Mouse (Mus musculus) cortical plate, adult 2 months (tissue): ENCODE data around the gene Lsamp.

ENCODE experiments used
- CTCF ChIP-seq: fragments of 200-500 bp; IDR thresholded peaks from 2 replicates; pipeline ENCODE4 v1.5.1; 2011; ENCODE audit warnings: mild to moderate bottlenecking, control low read depth, low read length; ENCODE audit not compliant: insufficient read depth; ENCODE audit errors: extremely low read depth
- POLR2A ChIP-seq: fragments of 200-500 bp; IDR thresholded peaks from 2 replicates; pipeline ENCODE4 v1.6.1; 2011; ENCODE audit warnings: mild to moderate bottlenecking, low read length, control low read depth; ENCODE audit not compliant: insufficient read depth; ENCODE audit errors: extremely low read depth

- TF ChIP-seq CTCF (no peak), POLR2A (no peak)
Measured at GRCm38 (mm10) chr16:40375314-40375713, 391.2 kb downstream of the Lsamp start.
